Mouse (Mus musculus) forebrain, embryonic 12.5 days (tissue): ENCODE measurements around the gene Dapk1. TPM values are rescaled to one million over a fixed set of nuclear protein-coding genes. Genes with fewer than 3 reads are reported as not detected.

Experiments
- ATAC-seq: fragments of 200-750 bp; cut with Nextera tagmentation; 2 replicates; pipeline ENCODE4 v1.8.0; 2017; ENCODE audit warnings: moderate TSS enrichment; ENCODE audit not compliant: low FRiP score
- H3K27ac ChIP-seq: fragments of 300-500 bp; sonication (generic); 2 replicates; pipeline ENCODE4 v1.5.1; 2016; ENCODE audit warnings: mild to moderate bottlenecking
- H3K27me3 ChIP-seq: fragments of 300-500 bp; sonication (generic); 2 replicates; pipeline ENCODE4 v1.6.1; 2016; ENCODE audit warnings: mild to moderate bottlenecking
- H3K36me3 ChIP-seq: fragments of 300-500 bp; sonication (generic); replicated peaks from 2 replicates; pipeline ENCODE4 v1.6.1; 2016; ENCODE audit warnings: mild to moderate bottlenecking
- H3K4me1 ChIP-seq: fragments of 300-500 bp; sonication (generic); 2 replicates; pipeline ENCODE4 v1.6.1; 2016
- H3K4me2 ChIP-seq: fragments of 300-500 bp; sonication (generic); 2 replicates; pipeline ENCODE4 v1.6.1; 2016; ENCODE audit warnings: mild to moderate bottlenecking, moderate library complexity
- H3K4me3 ChIP-seq: fragments of 300-500 bp; sonication (generic); replicated peaks from 2 replicates; pipeline ENCODE4 v1.5.1; 2016; ENCODE audit warnings: mild to moderate bottlenecking
- H3K9ac ChIP-seq: fragments of 300-500 bp; sonication (generic); 2 replicates; pipeline ENCODE4 v1.6.1; 2016; ENCODE audit warnings: mild to moderate bottlenecking
- H3K9me3 ChIP-seq: fragments of 300-500 bp; sonication (generic); 2 replicates; pipeline ENCODE4 v1.6.1; 2016
- WGBS: fragments of 180-500 bp; shearing (Covaris S2); methylation state at CpG from one replicate; pipeline ENCODE4 v1.1.7; 2016; 5-methylcytosine and 5-hydroxymethylcytosine counted together
- polyA plus RNA-seq: library from polyadenylated mRNA; unstranded; fragments of >200 nt; fragmentation: Nextera tagmentation; extraction: Ambion mirVana; gene quantifications from 2 replicates; pipeline ENCODE4 v1.2.1, GENCODE M21; 2016

Gene Dapk1
- polyA plus RNA-seq, 1 experiment from 2014 or later, result 39.8 TPM

- WGBS, result 94% methylated on average over 2 of the region's 2 CpGs
- no peak overlapping the region for H3K27ac ChIP-seq
- H3K27me3 ChIP-seq, result no peaks in the 10 kb centered on the region
- H3K4me2 ChIP-seq, result no peak overlapping the region
- no peak for ATAC-seq
- H3K9me3 ChIP-seq, result no peaks in the 10 kb centered on the region
- peaks cover 5% of the 10 kb centered on the region; the same call in 1 of the 2 replicates for H3K4me1 ChIP-seq
- peaks cover 55% of the 10 kb centered on the region for H3K36me3 ChIP-seq
- H3K4me3 ChIP-seq, result no peak overlapping the region
- no peak overlapping the region for H3K9ac ChIP-seq
These were observed 146.8 kb downstream of the Dapk1 start for GRCm38 (mm10) chr13:60748556-60748955.

DNA sequence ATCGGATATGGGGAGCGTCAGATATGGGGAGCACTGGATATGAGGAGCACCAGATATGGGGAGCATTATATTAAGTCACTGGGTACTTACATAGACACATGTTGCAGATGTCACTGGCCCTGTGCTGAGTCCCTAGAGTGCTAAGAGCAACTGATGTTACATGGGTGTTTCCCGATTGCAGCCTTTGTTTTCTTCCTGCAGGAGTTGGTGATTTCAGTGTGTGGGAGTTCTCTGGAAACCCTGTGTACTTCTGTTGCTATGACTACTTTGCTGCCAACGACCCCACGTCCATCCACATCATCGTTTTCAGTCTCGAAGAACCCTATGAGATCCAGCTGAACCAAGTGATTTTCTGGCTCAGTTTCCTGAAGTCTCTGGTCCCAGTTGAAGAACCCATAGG lies 149.2 kb downstream of the Dapk1 start:
- Histone ChIP-seq H3K4me1 (no peaks in the 10 kb centered on the region), H3K27me3 (no peaks in the 10 kb centered on the region), H3K4me2 (no peak overlapping the region), H3K4me3 (no peak overlapping the region), H3K36me3 (peaks cover 69% of the 10 kb centered on the region), H3K9me3 (no peaks in the 10 kb centered on the region), H3K27ac (no peak overlapping the region), H3K9ac (no peak overlapping the region)
- ATAC-seq, result no peak
- WGBS, result 92% methylated on average over 7 of the region's 7 CpGs

GRCm38 (mm10) chr13:60753216-60753615 lies 151.5 kb downstream of the Dapk1 start:
- 97% methylated on average over 6 of the region's 6 CpGs for WGBS
- H3K27ac ChIP-seq, result no peak overlapping the region
- H3K4me1 ChIP-seq, result no peaks in the 10 kb centered on the region
- no peak overlapping the region for H3K4me3 ChIP-seq
- H3K27me3 ChIP-seq, result no peaks in the 10 kb centered on the region
- ATAC-seq, result no peak
- H3K9ac ChIP-seq, result no peak overlapping the region
- H3K4me2 ChIP-seq, result no peak overlapping the region
- peaks cover 82% of the 10 kb centered on the region for H3K36me3 ChIP-seq
- no peaks in the 10 kb centered on the region for H3K9me3 ChIP-seq

DNA sequence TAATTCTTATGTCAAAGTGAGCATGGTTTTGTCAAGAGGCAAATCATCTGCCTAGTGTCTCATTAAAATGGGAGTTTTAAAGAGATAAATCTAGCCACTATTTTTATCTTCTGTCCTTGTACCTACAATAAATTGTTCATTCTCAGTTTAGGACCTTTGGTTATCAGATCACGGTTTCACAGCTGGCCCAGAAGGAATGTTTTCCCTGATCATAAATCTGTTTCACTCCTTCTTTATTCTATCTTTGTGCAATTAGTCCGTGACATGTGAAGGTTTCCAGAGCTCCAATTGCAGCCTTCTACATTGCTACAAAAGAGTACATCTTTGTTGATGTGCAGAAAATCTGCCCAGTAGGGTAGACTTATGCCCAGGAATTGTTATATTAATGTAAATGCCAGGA lies 153.5 kb downstream of the Dapk1 start:
- 90% methylated on average over 2 of the region's 2 CpGs for WGBS
- Histone ChIP-seq H3K27ac (no peak overlapping the region), H3K4me3 (no peak overlapping the region), H3K36me3 (peaks cover 77% of the 10 kb centered on the region), H3K27me3 (no peaks in the 10 kb centered on the region), H3K9ac (no peak overlapping the region), H3K4me2 (no peak overlapping the region), H3K9me3 (no peaks in the 10 kb centered on the region), H3K4me1 (no peaks in the 10 kb centered on the region)
- no peak for ATAC-seq

DNA sequence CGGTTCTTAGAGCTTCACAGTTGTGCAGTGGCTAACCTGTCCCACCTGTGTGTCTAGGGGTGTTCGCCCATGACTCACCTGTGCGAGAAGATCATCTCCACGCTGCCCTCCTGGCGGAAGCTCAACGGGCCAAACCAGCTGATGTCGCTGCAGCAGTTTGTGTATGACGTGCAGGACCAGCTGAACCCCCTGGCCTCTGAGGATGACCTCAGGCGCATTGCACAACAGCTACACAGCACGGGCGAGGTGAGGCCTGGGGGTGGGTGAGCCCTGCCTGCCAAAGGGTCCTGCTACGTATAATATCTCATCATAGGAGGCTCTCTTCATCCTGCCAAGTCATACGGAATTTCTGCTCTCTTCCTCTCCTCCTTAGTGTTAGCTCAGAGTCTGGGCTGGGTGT lies 155.5 kb downstream of the Dapk1 start:
- Histone ChIP-seq H3K9me3 (no peaks in the 10 kb centered on the region), H3K4me3 (no peak overlapping the region), H3K27ac (no peak overlapping the region), H3K4me1 (no peaks in the 10 kb centered on the region), H3K4me2 (no peak overlapping the region), H3K9ac (no peak overlapping the region), H3K36me3 (peaks cover 76% of the 10 kb centered on the region), H3K27me3 (no peaks in the 10 kb centered on the region)
- 91% methylated on average over 13 of the region's 13 CpGs for WGBS
- ATAC-seq, result no peak

DNA sequence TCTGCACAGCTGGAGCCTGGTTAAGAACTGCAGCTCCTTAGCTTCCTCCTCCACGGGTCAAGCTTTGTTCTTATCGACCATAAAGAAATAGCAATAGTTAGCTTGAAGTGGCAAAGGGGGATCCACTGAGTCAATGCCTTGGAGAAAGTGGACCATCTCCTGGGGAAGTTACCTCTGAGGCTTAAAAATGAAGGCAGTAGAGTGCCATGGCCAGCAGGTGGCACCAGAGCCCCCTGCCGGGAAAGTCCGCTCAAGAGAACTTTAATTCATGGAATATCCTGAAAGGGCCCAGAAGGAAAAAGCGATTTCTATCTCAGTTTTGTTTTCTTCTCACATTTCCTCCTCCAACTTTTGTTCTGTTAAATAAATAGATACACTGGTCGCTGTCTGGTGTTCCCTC lies 157.4 kb downstream of the Dapk1 start:
- Histone ChIP-seq H3K36me3 (peaks cover 70% of the 10 kb centered on the region), H3K27me3 (no peaks in the 10 kb centered on the region), H3K4me3 (no peak overlapping the region), H3K4me2 (no peak overlapping the region), H3K9ac (no peak overlapping the region), H3K27ac (no peak overlapping the region), H3K4me1 (no peaks in the 10 kb centered on the region), H3K9me3 (no peaks in the 10 kb centered on the region)
- ATAC-seq, result no peak
- 32% methylated on average over 6 of the region's 6 CpGs for WGBS

DNA sequence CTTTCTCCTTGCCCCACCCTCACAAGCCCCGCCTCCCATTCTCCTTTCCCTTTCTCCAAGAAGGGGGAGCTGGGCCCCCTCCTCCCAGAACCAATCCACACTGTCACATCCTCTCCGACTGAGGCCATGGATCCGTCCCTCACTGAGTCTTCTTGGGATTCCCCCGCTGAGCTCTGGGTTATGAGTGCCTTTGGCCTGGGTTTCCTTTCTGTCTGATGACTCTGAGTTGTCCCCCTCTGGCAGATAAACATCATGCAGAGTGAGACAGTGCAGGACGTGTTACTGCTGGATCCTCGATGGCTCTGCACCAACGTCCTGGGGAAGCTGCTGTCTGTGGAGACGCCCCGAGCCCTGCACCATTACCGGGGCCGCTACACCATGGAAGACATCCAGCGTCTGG lies 158.6 kb downstream of the Dapk1 start:
- Histone ChIP-seq H3K4me1 (no peaks in the 10 kb centered on the region), H3K9ac (no peak overlapping the region), H3K36me3 (peaks cover 66% of the 10 kb centered on the region), H3K4me2 (no peak overlapping the region), H3K27ac (no peak overlapping the region), H3K4me3 (no peak overlapping the region), H3K27me3 (no peaks in the 10 kb centered on the region), H3K9me3 (no peaks in the 10 kb centered on the region)
- 94% methylated on average over 12 of the region's 12 CpGs for WGBS
- ATAC-seq, result no peak

DNA sequence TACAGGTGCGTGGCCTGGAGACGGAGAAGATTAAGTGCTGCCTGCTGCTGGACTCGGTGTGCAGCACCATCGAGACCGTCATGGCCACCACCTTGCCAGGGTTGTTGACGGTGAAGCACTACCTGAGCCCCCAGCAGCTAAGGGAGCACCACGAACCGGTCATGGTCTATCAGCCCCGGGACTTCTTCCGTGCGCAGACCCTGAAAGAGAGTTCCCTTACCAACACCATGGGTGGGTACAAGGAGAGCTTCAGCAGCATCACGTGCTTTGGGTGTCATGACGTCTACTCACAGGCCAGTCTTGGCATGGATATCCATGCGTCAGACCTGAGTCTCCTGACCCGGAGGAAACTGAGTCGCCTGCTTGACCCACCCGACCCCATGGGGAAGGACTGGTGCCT lies 159.4 kb downstream of the Dapk1 start:
- no peak overlapping the region for H3K27ac ChIP-seq
- no peaks in the 10 kb centered on the region for H3K27me3 ChIP-seq
- H3K36me3 ChIP-seq, result peaks cover 60% of the 10 kb centered on the region
- no peaks in the 10 kb centered on the region for H3K9me3 ChIP-seq
- no peak overlapping the region for H3K9ac ChIP-seq
- 97% methylated on average over 17 of the region's 17 CpGs for WGBS
- H3K4me1 ChIP-seq, result no peaks in the 10 kb centered on the region
- no peak for ATAC-seq
- H3K4me3 ChIP-seq, result no peak overlapping the region
- H3K4me2 ChIP-seq, result no peak overlapping the region

- H3K9me3 ChIP-seq, result no peaks in the 10 kb centered on the region
- ATAC-seq, result no peak
- no peaks in the 10 kb centered on the region for H3K4me1 ChIP-seq
- no peaks in the 10 kb centered on the region for H3K27me3 ChIP-seq
- H3K27ac ChIP-seq, result no peak overlapping the region
- H3K9ac ChIP-seq, result no peak overlapping the region
- 84% methylated on average over 3 of the region's 3 CpGs for WGBS
- no peaks in the 10 kb centered on the region for H3K36me3 ChIP-seq
- H3K4me3 ChIP-seq, result no peak overlapping the region
- H3K4me2 ChIP-seq, result no peak overlapping the region
These were observed 178.8 kb downstream of the Dapk1 start for GRCm38 (mm10) chr13:60780534-60780933.

DNA sequence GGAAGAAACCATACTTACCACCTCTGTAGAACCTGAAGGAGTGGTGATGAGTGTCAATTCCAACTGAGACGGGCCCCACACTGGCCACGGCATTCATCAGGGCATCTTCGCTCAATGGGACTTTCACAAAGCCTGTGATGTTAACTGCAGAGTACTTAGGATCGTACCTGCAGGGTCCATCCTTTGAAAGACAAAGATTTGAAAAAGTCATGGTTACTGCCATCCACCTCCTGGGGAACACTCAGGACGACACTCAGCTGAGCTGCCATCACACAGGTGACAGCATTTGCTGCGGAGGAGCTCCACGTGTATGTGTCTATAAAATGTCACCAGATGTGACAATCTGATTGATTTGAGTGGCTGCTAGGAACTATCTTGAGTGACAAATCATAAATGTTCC lies 181.6 kb downstream of the Dapk1 start:
- no peaks in the 10 kb centered on the region for H3K4me1 ChIP-seq
- H3K9me3 ChIP-seq, result no peaks in the 10 kb centered on the region
- ATAC-seq, result no peak
- no peak overlapping the region for H3K4me3 ChIP-seq
- no peak overlapping the region for H3K9ac ChIP-seq
- H3K27me3 ChIP-seq, result no peaks in the 10 kb centered on the region
- no peak overlapping the region for H3K4me2 ChIP-seq
- H3K36me3 ChIP-seq, result no peaks in the 10 kb centered on the region
- no peak overlapping the region for H3K27ac ChIP-seq
- WGBS, result 90% methylated on average over 7 of the region's 7 CpGs

DNA sequence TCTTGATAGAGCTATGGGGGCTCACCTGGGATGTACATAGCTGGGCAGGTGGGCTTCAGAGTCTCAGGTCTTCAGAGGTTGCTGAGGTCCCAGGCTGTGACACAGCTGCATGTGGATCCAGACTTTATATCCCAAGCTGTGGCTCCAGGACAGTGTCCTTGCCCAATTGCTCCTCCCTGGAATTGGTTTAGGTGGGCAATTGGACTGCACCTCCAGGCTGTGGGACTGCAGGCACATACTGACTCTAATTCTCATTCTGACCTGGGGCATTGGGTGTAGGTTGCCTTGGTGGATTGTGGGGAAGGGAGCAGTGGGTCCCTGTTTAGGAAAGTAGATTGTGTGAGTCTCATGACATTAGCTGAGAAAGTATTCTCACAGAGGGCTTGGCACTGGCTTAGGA lies 184.5 kb downstream of the Dapk1 start, which contains the start of gene BC051665:
BC051665 (minus strand) TSS at position 101 of the 400 bp plus-strand sequence.
- Histone ChIP-seq H3K4me1 (no peaks in the 10 kb centered on the region), H3K4me2 (no peak within 1 kb of the TSS), H3K9ac (no peak within 1 kb of the TSS), H3K27me3 (no peaks in the 10 kb centered on the region), H3K9me3 (no peaks in the 10 kb centered on the region), H3K27ac (no peak within 1 kb of the TSS), H3K36me3 (no peaks in the 10 kb centered on the region), H3K4me3 (no peak within 1 kb of the TSS)
- ATAC-seq, result no peak

- no peaks in the 10 kb centered on the region for H3K27me3 ChIP-seq
- H3K4me3 ChIP-seq, result no peak overlapping the region
- H3K36me3 ChIP-seq, result no peaks in the 10 kb centered on the region
- 75% methylated on average over 1 of the region's 1 CpGs for WGBS
- no peaks in the 10 kb centered on the region for H3K4me1 ChIP-seq
- H3K4me2 ChIP-seq, result no peak overlapping the region
- no peak overlapping the region for H3K9ac ChIP-seq
- no peak overlapping the region for H3K27ac ChIP-seq
- no peak for ATAC-seq
- no peaks in the 10 kb centered on the region for H3K9me3 ChIP-seq
These were observed 187.7 kb downstream of the Dapk1 start for GRCm38 (mm10) chr13:60789466-60789865.

GRCm38 (mm10) chr13:60802749-60803148 lies 201.0 kb downstream of the Dapk1 start, which contains the start of gene Ctsll3:
Ctsll3 (minus strand) TSS chr13:60802849.
- no peak within 1 kb of the TSS for H3K27ac ChIP-seq
- no peaks in the 10 kb centered on the region for H3K36me3 ChIP-seq
- no peaks in the 10 kb centered on the region for H3K27me3 ChIP-seq
- no peak within 1 kb of the TSS for H3K9ac ChIP-seq
- H3K4me2 ChIP-seq, result no peak within 1 kb of the TSS
- 96% methylated on average over 1 of the region's 1 CpGs for WGBS
- no peaks in the 10 kb centered on the region for H3K4me1 ChIP-seq
- no peak for ATAC-seq
- H3K9me3 ChIP-seq, result no peaks in the 10 kb centered on the region
- no peak within 1 kb of the TSS for H3K4me3 ChIP-seq

- ATAC-seq, result no peak
These were observed 207.9 kb downstream of the Dapk1 start for GRCm38 (mm10) chr13:60809690-60810089.

More at GRCm38 (mm10) chr13:60809690-60810089, 207.9 kb downstream of the Dapk1 start:
- Histone ChIP-seq H3K27ac (no peak overlapping the region), H3K4me1 (no peaks in the 10 kb centered on the region), H3K36me3 (no peaks in the 10 kb centered on the region), H3K9me3 (no peaks in the 10 kb centered on the region), H3K9ac (no peak overlapping the region), H3K4me3 (no peak overlapping the region), H3K4me2 (no peak overlapping the region), H3K27me3 (no peaks in the 10 kb centered on the region)
- WGBS, result 91% methylated on average over 2 of the region's 2 CpGs
